In genomic region chr9:91350211-91350791, GRCm38 (mm10) we compare ENCODE assay signal across 13 mouse cellular contexts. TPM values are rescaled to one million over a fixed set of nuclear protein-coding genes. Genes with fewer than 3 reads are reported as not detected.
DNase-seq lines count a peak whose midpoint lies in the region; ATAC-seq and TF ChIP-seq lines count a peak whose summit lies in the region.
"Had no signal": no experiment of that assay in that cellular context is flagged by ENCODE, and none has a peak within 500 bp of the region (broad histone marks: within the 10 kb centered on the region; RNA-seq: fewer than 3 reads in every experiment).

No protein-coding gene starts in this region.

- H3K9ac ChIP-seq in midbrain, postnatal 0 days (replicated peaks; ENCODE audit: low read length, poor library complexity, severe bottlenecking), result no peak overlapping the region

- H3K4me2 ChIP-seq in midbrain, postnatal 0 days (ENCODE audit: low read depth, low read length, poor library complexity, severe bottlenecking), result peak overlapping the region; percentile 30; the same call in 1 of the 2 replicates
- H3K4me2 ChIP-seq: liver, embryonic 11.5 days had no signal

- H3K36me3 ChIP-seq in hindbrain, embryonic 10.5 days, result no peaks in the 10 kb centered on the region
- no peaks in the 10 kb centered on the region for H3K36me3 ChIP-seq in midbrain, postnatal 0 days (ENCODE audit: insufficient read depth, low read length)

- no peak for TF ChIP-seq POLR2A in cortical plate, adult 2 months (IDR thresholded peaks at IDR 0.05; ENCODE audit: extremely low read depth, insufficient read depth, low read length)

- H3K27me3 ChIP-seq in hindbrain, embryonic 10.5 days (ENCODE audit: insufficient read depth, poor library complexity, severe bottlenecking), result peaks cover 94% of the 10 kb centered on the region
- peaks cover 36% of the 10 kb centered on the region for H3K27me3 ChIP-seq in midbrain, postnatal 0 days (ENCODE audit: insufficient read depth, low read length)

- no peaks in the 10 kb centered on the region for H3K4me1 ChIP-seq in cortical plate, adult 2 months (ENCODE audit: control insufficient read depth, insufficient read depth, low read length)
- H3K4me1 ChIP-seq in hindbrain, embryonic 10.5 days (replicated peaks), result peaks cover 39% of the 10 kb centered on the region
- no peaks in the 10 kb centered on the region; the same call in 1 of the 2 replicates for H3K4me1 ChIP-seq in midbrain, postnatal 0 days (ENCODE audit: insufficient read depth, low read length)

- H3K27ac ChIP-seq in cortical plate, adult 2 months (ENCODE audit: insufficient read depth, low read length), result peak overlapping the region; percentile 35
- peak overlapping the region; percentile 81 for H3K27ac ChIP-seq in hindbrain, embryonic 10.5 days
- H3K27ac ChIP-seq in midbrain, postnatal 0 days (ENCODE audit: low read depth, low read length), result peak overlapping the region; percentile 62
- H3K27ac ChIP-seq: kidney, postnatal 0 days had no signal

- no peaks in the 10 kb centered on the region for H3K9me3 ChIP-seq in hindbrain, embryonic 10.5 days
- no peaks in the 10 kb centered on the region for H3K9me3 ChIP-seq in midbrain, postnatal 0 days (ENCODE audit: low read length)

- TF ChIP-seq CTCF in cortical plate, adult 2 months (IDR thresholded peaks at IDR 0.05; ENCODE audit: extremely low read depth, insufficient read depth, low read length), result no peak
- TF ChIP-seq CTCF in midbrain, postnatal 0 days (IDR thresholded peaks at IDR 0.05), result no peak

- DNase-seq in cerebellum, adult 18-20 months, result peak; percentile 42 to 66
- peak; percentile 30 for DNase-seq in hindbrain, embryonic 10.5 days (ENCODE audit: low spot score)
- peak; percentile 43 for DNase-seq in midbrain, postnatal 0 days (ENCODE audit: low spot score)
- no peak for DNase-seq in heart, adult 18-20 months
- no peak for DNase-seq in urinary bladder, postnatal 25 days (ENCODE audit: low spot score)
- no peak for DNase-seq in frontal cortex, postnatal 14 days (ENCODE audit: low spot score in 2 of 2)
- DNase-seq: adrenal gland, adult 2 months; right cerebral cortex, postnatal 14 days; thymus, postnatal 25 days had no signal

- 1% methylated on average over 16 of the region's 16 CpGs for WGBS in hindbrain, embryonic 10.5 days
- 7% methylated on average over 16 of the region's 16 CpGs for WGBS in midbrain, postnatal 0 days

- no peak overlapping the region for H3K4me3 ChIP-seq in cortical plate, adult 2 months (ENCODE audit: insufficient read depth, low read length)
- peak overlapping the region; percentile 48 for H3K4me3 ChIP-seq in hindbrain, embryonic 10.5 days
- peak overlapping the region; percentile 18 for H3K4me3 ChIP-seq in midbrain, postnatal 0 days (ENCODE audit: low read depth, low read length)
- H3K4me3 ChIP-seq: erythroblast, embryonic 14.5 days had no signal

- ATAC-seq in midbrain, postnatal 0 days (ENCODE audit: low FRiP score), result no peak

RNA-seq across cellular contexts. Expression of gene Zic4, which starts 11.9 kb away (rescaled TPM):
- 3.4 and 3.9 TPM in 2 replicates for polyA plus RNA-seq in cortical plate, adult 2 months (2012; rRNA removed)
- 16.9 and 19.8 TPM in 2 replicates for polyA plus RNA-seq in hindbrain, embryonic 10.5 days (2016; fragmentation: Nextera tagmentation; extraction: Ambion mirVana)
- 54.7 and 73.4 TPM in 2 replicates for total RNA-seq in midbrain, postnatal 0 days (2014; rRNA removed)
- 22.2 and 33.5 TPM in 2 replicates for polyA plus RNA-seq in midbrain, postnatal 0 days (2015; fragmentation: Nextera tagmentation; extraction: Ambion mirVana)
- total RNA-seq in heart, adult 18-20 months (2021), result not detected
- total RNA-seq: adrenal gland, adult 2 months had no signal
- polyA plus RNA-seq: adrenal gland, adult 2 months; kidney, postnatal 0 days; liver, embryonic 11.5 days had no signal

RNA-seq across cellular contexts. Expression of gene Zic1, which starts 15.3 kb away (rescaled TPM):
- 21.0 and 26.3 TPM in 2 replicates for polyA plus RNA-seq in cortical plate, adult 2 months (2012; rRNA removed)
- 6.9 and 8.1 TPM in 2 replicates for polyA plus RNA-seq in hindbrain, embryonic 10.5 days (2016; fragmentation: Nextera tagmentation; extraction: Ambion mirVana)
- 91.8 and 146 TPM in 2 replicates for total RNA-seq in midbrain, postnatal 0 days (2014; rRNA removed)
- polyA plus RNA-seq in midbrain, postnatal 0 days (2015; fragmentation: Nextera tagmentation; extraction: Ambion mirVana), result 4.1 and 8.2 TPM in 2 replicates
- total RNA-seq in heart, adult 18-20 months (2021), result not detected
- total RNA-seq: adrenal gland, adult 2 months had no signal
- polyA plus RNA-seq: erythroblast, embryonic 14.5 days; kidney, postnatal 0 days had no signal

Comparison
In these comparisons a context has a peak if more than half of its experiments do, and no peak if none do; other contexts are left out.
1. DNase-seq: peak in cerebellum, adult 18-20 months (2 of 2), hindbrain, embryonic 10.5 days (single experiment) and midbrain, postnatal 0 days (single experiment); none in heart, adult 18-20 months (0 of 2), urinary bladder, postnatal 25 days (single experiment) and frontal cortex, postnatal 14 days (0 of 2).
2. Peak in every context shown above with its lines, with median percentiles within 50 percentile points of each other: H3K27ac ChIP-seq.